Mouse (Mus musculus): ENCODE data around the gene Rdh11.

DNA sequence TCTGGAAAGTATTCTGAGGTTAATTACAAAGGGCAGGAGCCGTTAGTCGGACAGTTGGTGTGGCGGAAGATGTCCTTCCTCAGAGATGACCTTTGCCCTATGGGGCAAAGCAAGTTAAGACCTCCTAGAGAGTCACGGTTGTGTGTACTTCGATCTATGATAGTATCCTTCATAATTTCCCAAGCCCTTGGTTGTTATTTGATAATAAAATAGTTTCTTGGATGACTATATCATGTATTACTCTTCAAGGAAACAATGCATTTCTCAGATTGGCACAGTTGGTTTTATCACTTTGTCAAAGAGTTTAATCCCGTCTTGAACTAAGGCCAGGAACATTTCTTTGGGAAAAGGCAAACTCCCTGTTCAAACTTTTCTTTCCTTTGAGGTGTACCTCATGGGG, at the start of gene Rdh11:
- no peak for TF ChIP-seq CTCF (IDR thresholded peaks at IDR 0.05; ENCODE audit: low read depth)
- TF ChIP-seq EP300 (IDR thresholded peaks at IDR 0.05; ENCODE audit: low read depth) = no peak

All from liver, postnatal 0 days (tissue).